Mouse (Mus musculus) MEL (cell line): ENCODE results near the gene Tenm3. TPM values are rescaled to one million over a fixed set of nuclear protein-coding genes. Genes with fewer than 3 reads are reported as not detected.

Source experiments
- DNase-seq: peaks from one replicate; pipeline ENCODE4 v3.0.0; 2011; ENCODE audit warnings: low read depth, low spot score
- H3K27ac ChIP-seq: 2 replicates; pipeline ENCODE4 v1.5.1; 2012; ENCODE audit warnings: low read depth, mild to moderate bottlenecking, control low read depth, low read length, moderate library complexity; ENCODE audit not compliant: control insufficient read depth
- H3K27me3 ChIP-seq, 2 experiments: fragments of 150-350 bp in 1 of 2; sonication (generic) in 1 of 2; 2 replicates each; pipeline ENCODE4 v1.6.1; 2012; ENCODE audit warnings: low read length in 2 of 2, mild to moderate bottlenecking in 2 of 2, improper control_type of control experiment in 1 of 2, moderate library complexity in 1 of 2; ENCODE audit not compliant: insufficient read depth in 2 of 2, control insufficient read depth in 1 of 2
- H3K36me3 ChIP-seq, 2 experiments: 2 replicates each; pipeline ENCODE4 v1.6.1; 2012 to 2014; ENCODE audit warnings: low read length in 2 of 2, improper control_type of control experiment in 1 of 2, inconsistent platforms in 1 of 2, mild to moderate bottlenecking in 1 of 2; ENCODE audit not compliant: insufficient read depth in 2 of 2, control insufficient read depth in 1 of 2
- H3K4me1 ChIP-seq, 2 experiments: fragments of 150-350 bp in 1 of 2; sonication (generic) in 1 of 2; 2 replicates each; pipeline ENCODE4 v1.6.1; 2012; ENCODE audit warnings: low read length in 2 of 2, improper control_type of control experiment in 1 of 2, mild to moderate bottlenecking in 1 of 2; ENCODE audit not compliant: insufficient read depth in 2 of 2, control insufficient read depth in 1 of 2
- H3K4me3 ChIP-seq, 2 experiments: fragments of 150-350 bp in 1 of 2; sonication (generic) in 1 of 2; 2 replicates each; pipeline ENCODE4 v1.5.1; 2012; ENCODE audit warnings: low read depth in 2 of 2, low read length in 2 of 2, mild to moderate bottlenecking in 2 of 2, moderate library complexity in 2 of 2, control low read depth in 1 of 2, improper control_type of control experiment in 1 of 2; ENCODE audit not compliant: control insufficient read depth in 1 of 2, insufficient read depth in 1 of 2
- H3K79me2 ChIP-seq: 2 replicates; pipeline ENCODE4 v1.6.1; 2012; ENCODE audit warnings: mild to moderate bottlenecking, low read length, moderate library complexity; ENCODE audit not compliant: control insufficient read depth, poor library complexity, insufficient read depth
- H3K9ac ChIP-seq: 2 replicates; pipeline ENCODE4 v1.6.1; 2012; ENCODE audit warnings: low read depth, mild to moderate bottlenecking, control low read depth, low read length, moderate library complexity; ENCODE audit not compliant: control insufficient read depth, poor library complexity, severe bottlenecking
- H3K9me3 ChIP-seq: fragments of 150-350 bp; sonication (generic); replicated peaks from 2 replicates; pipeline ENCODE4 v1.6.1; 2012; ENCODE audit warnings: mild to moderate bottlenecking, low read length, improper control_type of control experiment, moderate library complexity; ENCODE audit not compliant: insufficient read depth
- BHLHE40 ChIP-seq: IDR thresholded peaks from 2 replicates; pipeline ENCODE4 v1.6.1; 2012; ENCODE audit warnings: low read depth, mild to moderate bottlenecking, inconsistent platforms, low read length, improper control_type of control experiment, borderline replicate concordance
- CHD2 ChIP-seq: IDR thresholded peaks from 2 replicates; pipeline ENCODE4 v1.6.1; 2011; ENCODE audit warnings: low read length, improper control_type of control experiment
- E2F4 ChIP-seq: IDR thresholded peaks from 2 replicates; pipeline ENCODE4 v1.6.1; 2011; ENCODE audit warnings: low read depth, low read length, improper control_type of control experiment, borderline replicate concordance
- HCFC1 ChIP-seq: IDR thresholded peaks from 2 replicates; pipeline ENCODE4 v1.6.1; 2012; ENCODE audit warnings: low read depth, mild to moderate bottlenecking, inconsistent platforms, low read length, improper control_type of control experiment, moderate library complexity
- JUND ChIP-seq: IDR thresholded peaks from 2 replicates; pipeline ENCODE4 v1.6.1; 2011; ENCODE audit warnings: low read depth, mild to moderate bottlenecking, improper control_type of control experiment, low read length
- MXI1 ChIP-seq: IDR thresholded peaks from 2 replicates; pipeline ENCODE4 v1.6.1; 2011; ENCODE audit warnings: mild to moderate bottlenecking, low read depth, low read length, improper control_type of control experiment
- MYB ChIP-seq: IDR thresholded peaks from 2 replicates; pipeline ENCODE4 v1.6.1; 2011; ENCODE audit warnings: mild to moderate bottlenecking, low read depth, low read length, improper control_type of control experiment
- NELFE ChIP-seq: IDR thresholded peaks from 2 replicates; pipeline ENCODE4 v1.6.1; 2011; ENCODE audit warnings: low read depth, low read length, improper control_type of control experiment
- NRF1 ChIP-seq: IDR thresholded peaks from 2 replicates; pipeline ENCODE4 v1.6.1; 2014; ENCODE audit warnings: low read depth, mild to moderate bottlenecking, inconsistent platforms, low read length, improper control_type of control experiment, moderate library complexity; ENCODE audit not compliant: poor library complexity, insufficient read depth, severe bottlenecking
- POLR2AphosphoS2 ChIP-seq: IDR thresholded peaks from 2 replicates; pipeline ENCODE4 v1.6.1; 2011; ENCODE audit warnings: low read length, improper control_type of control experiment
- SIN3A ChIP-seq: IDR thresholded peaks from 2 replicates; pipeline ENCODE4 v1.6.1; 2012; ENCODE audit warnings: low read length, improper control_type of control experiment, inconsistent platforms
- SMC3 ChIP-seq: IDR thresholded peaks from 2 replicates; pipeline ENCODE4 v1.6.1; 2011; ENCODE audit warnings: low read depth, low read length, improper control_type of control experiment
- TCF12 ChIP-seq: IDR thresholded peaks from 2 replicates; pipeline ENCODE4 v1.6.1; 2014; ENCODE audit warnings: low read depth, mild to moderate bottlenecking, inconsistent platforms, low read length, improper control_type of control experiment, moderate library complexity
- UBTF ChIP-seq: IDR thresholded peaks from 2 replicates; pipeline ENCODE4 v1.6.1; 2012; ENCODE audit warnings: low read depth, mild to moderate bottlenecking, inconsistent platforms, low read length, improper control_type of control experiment, moderate library complexity, borderline replicate concordance; ENCODE audit not compliant: insufficient read depth
- USF2 ChIP-seq, 2 experiments: IDR thresholded peaks; 2 replicates each; pipeline ENCODE4 v1.6.1; 2011 to 2012; ENCODE audit warnings: improper control_type of control experiment in 2 of 2, low read length in 2 of 2, borderline replicate concordance in 1 of 2, inconsistent platforms in 1 of 2, low read depth in 1 of 2, mild to moderate bottlenecking in 1 of 2; ENCODE audit not compliant: insufficient read depth in 1 of 2
- ZC3H11A ChIP-seq: IDR thresholded peaks from 2 replicates; pipeline ENCODE4 v1.6.1; 2012; ENCODE audit warnings: low read depth, mild to moderate bottlenecking, inconsistent platforms, low read length, improper control_type of control experiment
- ZKSCAN1 ChIP-seq: IDR thresholded peaks from 2 replicates; pipeline ENCODE4 v1.6.1; 2012; ENCODE audit warnings: low read depth, mild to moderate bottlenecking, inconsistent platforms, low read length, improper control_type of control experiment, moderate library complexity
- ZNF384 ChIP-seq: IDR thresholded peaks from 2 replicates; pipeline ENCODE4 v1.6.1; 2012; ENCODE audit warnings: low read depth, mild to moderate bottlenecking, inconsistent platforms, low read length, improper control_type of control experiment
- polyA plus RNA-seq, 2 experiments: library from polyadenylated mRNA; stranded (reverse) in 1 of 2; unstranded in 1 of 2; fragments of >175 nt in 1 of 2; fragments of >200 nt in 1 of 2; gene quantifications; 2 replicates each; pipeline versions ENCODE4 v1.2.1 to v1.2.4; 2012; ENCODE audit warnings: low replicate concordance in 2 of 2, low read depth in 1 of 2; ENCODE audit not compliant: insufficient read length in 2 of 2, insufficient read depth in 1 of 2, missing spikeins in 1 of 2
- total RNA-seq: library from RNA; depleted of rRNA; stranded (reverse); fragments of 300-350 nt; gene quantifications from 2 replicates; pipeline ENCODE4 v1.2.3, GENCODE M21; 2012

The Tenm3 gene
- total and polyA plus RNA-seq, 3 experiments: not detected

DNA sequence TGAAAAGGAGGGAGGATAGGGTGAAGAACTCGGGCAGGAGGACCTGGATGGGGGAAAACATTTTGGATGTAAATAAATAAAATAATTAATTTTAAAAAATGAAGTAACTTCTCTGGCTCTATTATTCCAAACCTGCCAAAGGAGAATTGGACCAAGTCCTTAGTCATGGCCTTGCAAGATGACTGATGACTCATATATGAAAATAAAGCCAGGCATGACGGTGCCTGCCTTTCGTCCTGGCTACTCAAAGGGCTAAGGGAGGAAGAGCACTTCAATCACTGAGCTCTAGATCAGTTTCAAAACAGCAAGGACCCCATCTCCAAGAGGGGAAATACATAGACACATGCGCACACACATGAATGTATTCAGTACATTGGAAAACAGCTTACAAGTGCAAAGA is 234.1 kb downstream of the Tenm3 start:
- Histone ChIP-seq H3K9ac (no peak overlapping the region), H3K79me2 (no peaks in the 10 kb centered on the region), H3K27ac (no peak overlapping the region), H3K4me3 (no peak overlapping the region), H3K27me3 (no peaks in the 10 kb centered on the region), H3K4me1 (no peaks in the 10 kb centered on the region), H3K36me3 (no peaks in the 10 kb centered on the region)
- no peak for DNase-seq
- TF ChIP-seq ZC3H11A (no peak), NRF1 (no peak), E2F4 (no peak), SIN3A (no peak), UBTF (no peak), ZNF384 (no peak)
- TF ChIP-seq, all 39 proteins: peak for 0
- H3K9me3 ChIP-seq: no peaks in the 10 kb centered on the region

DNA sequence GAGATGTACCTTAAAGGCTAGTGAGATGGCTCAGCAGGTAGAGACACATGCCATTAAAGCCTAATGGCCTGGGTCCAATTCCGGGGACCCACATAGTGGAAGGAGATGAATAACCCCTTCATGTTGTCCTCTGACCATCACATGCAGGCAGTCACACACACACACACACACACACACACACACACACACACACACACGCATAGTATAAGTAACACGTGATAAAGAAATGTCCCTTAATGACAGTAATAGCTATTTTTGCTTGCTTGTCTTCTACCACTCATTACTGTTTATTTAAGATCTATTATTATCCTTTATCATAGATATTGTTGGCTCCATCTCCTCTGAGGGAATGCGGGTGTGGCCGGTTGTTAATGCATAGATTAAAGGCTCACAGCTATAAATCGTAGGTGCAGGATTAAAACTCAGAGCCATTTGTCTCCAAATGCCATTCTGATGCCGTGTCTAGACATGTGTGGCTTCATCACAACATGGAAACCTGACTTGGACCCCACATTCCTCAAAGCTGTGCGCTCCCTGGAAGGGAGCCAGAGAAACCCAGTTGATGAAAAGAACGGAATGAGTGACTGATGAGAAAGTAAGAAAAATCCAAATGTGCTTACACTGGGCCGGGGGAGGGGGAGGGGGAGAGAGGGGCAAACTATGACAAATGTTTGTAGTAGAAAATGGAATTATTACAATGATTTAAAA is 239.4 kb downstream of the Tenm3 start:
- Histone ChIP-seq H3K27me3 (no peaks in the 10 kb centered on the region), H3K36me3 (no peaks in the 10 kb centered on the region), H3K27ac (no peak overlapping the region), H3K9ac (no peak overlapping the region), H3K79me2 (no peaks in the 10 kb centered on the region), H3K4me1 (no peaks in the 10 kb centered on the region), H3K4me3 (no peak overlapping the region), H3K9me3 (no peaks in the 10 kb centered on the region)
- TF ChIP-seq TCF12 (no peak), ZKSCAN1 (no peak), POLR2AphosphoS2 (no peak), SMC3 (no peak), MXI1 (no peak)
- DNase-seq: no peak

DNA sequence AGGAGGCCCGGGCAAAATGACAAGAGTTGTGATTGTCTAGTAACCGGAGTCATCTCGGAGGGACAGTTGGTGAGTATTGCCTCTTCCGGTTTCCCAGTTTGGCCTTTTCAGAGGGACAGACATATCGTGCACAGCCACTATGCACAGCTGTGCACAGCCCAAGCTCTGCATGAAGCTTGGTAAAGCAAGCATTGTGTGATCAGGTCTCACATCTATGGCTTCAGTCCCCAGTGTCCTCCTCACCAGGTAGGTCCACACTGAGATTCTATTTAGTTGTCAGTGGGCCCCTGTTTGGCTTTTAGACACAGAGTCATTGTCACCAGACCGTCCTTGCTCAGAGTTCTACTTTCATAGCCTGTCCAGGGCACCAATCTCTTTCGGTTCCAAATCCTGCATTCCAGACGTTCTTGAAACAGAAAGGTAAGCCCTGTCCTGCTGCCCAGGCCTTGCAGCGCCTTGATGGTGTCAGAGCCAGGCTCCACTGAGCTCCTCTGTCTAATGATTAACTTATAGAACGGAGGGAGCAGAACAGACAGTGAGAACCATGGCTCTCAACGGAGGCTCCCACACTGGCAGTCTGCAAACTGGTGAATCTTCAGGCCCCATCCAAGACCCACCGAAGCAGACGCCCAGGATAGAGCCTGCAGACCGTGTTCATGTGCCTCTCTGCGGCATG is 240.4 kb downstream of the Tenm3 start:
- no peaks in the 10 kb centered on the region for H3K36me3 ChIP-seq
- no peak overlapping the region for H3K9ac ChIP-seq
- no peaks in the 10 kb centered on the region for H3K27me3 ChIP-seq
- no peak overlapping the region for H3K4me3 ChIP-seq
- no peaks in the 10 kb centered on the region for H3K79me2 ChIP-seq
- no peak overlapping the region for H3K27ac ChIP-seq
- no peaks in the 10 kb centered on the region for H3K4me1 ChIP-seq
- TF ChIP-seq ZKSCAN1 (no peak), BHLHE40 (no peak), MXI1 (no peak), MYB (no peak), CHD2 (no peak), HCFC1 (no peak), USF2 (IDR thresholded peaks at IDR 0.05; ENCODE audit: borderline replicate concordance in 1 of 2, insufficient read depth in 1 of 2, low read depth in 1 of 2, low read length in 2 of 2) (no peak), NELFE (no peak), ZC3H11A (no peak), JUND (no peak)
- DNase-seq: no peak
- H3K9me3 ChIP-seq: no peaks in the 10 kb centered on the region
